Mouse (Mus musculus) hematopoietic stem cell, adult 5-6 weeks (primary cell): ENCODE measurements around the gene Prr18. TPM values are rescaled to one million over a fixed set of nuclear protein-coding genes. Genes with fewer than 3 reads are reported as not detected.

Experiments
- ATAC-seq, 2 experiments: fragments of 125-278 bp in 1 of 2; replicated peaks in 1 of 2; 2 replicates each; pipeline ENCODE4 v1.8.0; 2016 to 2017; ENCODE audit warnings: inconsistent platforms in 2 of 2, mild to moderate bottlenecking in 2 of 2, moderate number of reproducible peaks in 2 of 2, low read depth in 1 of 2, moderate TSS enrichment in 1 of 2; ENCODE audit not compliant: low FRiP score in 2 of 2, poor library complexity in 2 of 2, severe bottlenecking in 2 of 2, insufficient read depth in 1 of 2, low TSS enrichment in 1 of 2
- total RNA-seq: library from RNA; stranded (forward); fragments of 172-1452, 232-1000 nt; gene quantifications from 2 replicates; pipeline ENCODE4 v1.2.3, GENCODE M21; 2017

Prr18 gene
- total RNA-seq, 1 experiment from 2014 or later, result not detected

GRCm38 (mm10) chr17:8328511-8329174, 8.6 kb upstream of the Prr18 start:
- no peak for ATAC-seq

- no peak for ATAC-seq
Measured at GRCm38 (mm10) chr17:8330602-8331001, 6.7 kb upstream of the Prr18 start.

GRCm38 (mm10) chr17:8339666-8340374, 2.6 kb downstream of the Prr18 start:
- ATAC-seq, result no peak

- peak; percentile 30 to 47; a peak in 2 of 4 replicates for ATAC-seq
Measured at GRCm38 (mm10) chr17:8340407-8341359, 3.4 kb downstream of the Prr18 start.

GRCm38 (mm10) chr17:8341360-8341963, 4.2 kb downstream of the Prr18 start:
- ATAC-seq, result no peak

GRCm38 (mm10) chr17:8342706-8343105, 5.4 kb downstream of the Prr18 start:
- peak; percentile 67 to 69; a peak in 3 of 4 replicates for ATAC-seq

GRCm38 (mm10) chr17:8343416-8343815, 6.2 kb downstream of the Prr18 start:
- ATAC-seq, result no peak

- no peak for ATAC-seq
Measured at GRCm38 (mm10) chr17:8347765-8348285, 10.6 kb downstream of the Prr18 start.

- no peak for ATAC-seq
Measured at GRCm38 (mm10) chr17:8348941-8349340, 11.7 kb downstream of the Prr18 start.

- ATAC-seq, result no peak
Measured at GRCm38 (mm10) chr17:8351088-8351487, 13.8 kb downstream of the Prr18 start.

- ATAC-seq, result no peak
Measured at GRCm38 (mm10) chr17:8355692-8356091, 18.4 kb downstream of the Prr18 start, which contains the start of gene T2. TSS of gene T2 (plus strand) at chr17:8355992.

- ATAC-seq, result no peak
Measured at GRCm38 (mm10) chr17:8357498-8357897, 20.2 kb downstream of the Prr18 start.

- no peak for ATAC-seq
Measured at GRCm38 (mm10) chr17:8360876-8361275, 23.6 kb downstream of the Prr18 start.

- ATAC-seq, result no peak
Measured at GRCm38 (mm10) chr17:8361281-8362103, 24.2 kb downstream of the Prr18 start.

- no peak for ATAC-seq
Measured at GRCm38 (mm10) chr17:8367514-8368480, 30.5 kb downstream of the Prr18 start.
